Mouse (Mus musculus) midbrain, embryonic 16.5 days (tissue): ENCODE measurements around the gene Coq7. TPM values are rescaled to one million over a fixed set of nuclear protein-coding genes. Genes with fewer than 3 reads are reported as not detected.

ENCODE experiments used
- polyA plus RNA-seq: library from polyadenylated mRNA; unstranded; fragments of >200 nt; fragmentation: Nextera tagmentation; extraction: Ambion mirVana; gene quantifications from 2 replicates; pipeline ENCODE4 v1.2.1, GENCODE M21; 2015

Gene Coq7
- polyA plus RNA-seq, 1 experiment from 2014 or later = 79.8 TPM

Other genes with a start within 250 kb of the Coq7 start
- 22.5 and 25.9 TPM in 2 replicates for gene Syt17, start 85.1 kb downstream of the Coq7 start, polyA plus RNA-seq
- 0.39 and 0.75 TPM in 2 replicates for gene Itpripl2, start 41.4 kb downstream of the Coq7 start, polyA plus RNA-seq
- 6.3 and 7.3 TPM in 2 replicates for gene Tmc7, start 51.4 kb upstream of the Coq7 start, polyA plus RNA-seq
- 0.18 and 0.24 TPM in 2 replicates for gene Tmc5, start 63.9 kb upstream of the Coq7 start, polyA plus RNA-seq
- 192 and 206 TPM in 2 replicates for gene Gde1, start 172.4 kb upstream of the Coq7 start, polyA plus RNA-seq
- gene Ccp110, start 179.2 kb upstream of the Coq7 start, polyA plus RNA-seq = 33.1 and 40.4 TPM in 2 replicates
- gene Vps35l, start 206.9 kb upstream of the Coq7 start, polyA plus RNA-seq = 102 and 113 TPM in 2 replicates